Mouse (Mus musculus) cerebellum, adult 9-10 months (tissue): ENCODE data around the gene Vmn1r34.
"Not testable (repeated sequence)": the region's sequence is repeated elsewhere in the genome, so short reads cannot be mapped to it uniquely, and the experiment has no call there.

ENCODE experiments used
- DNase-seq: peaks from one replicate; pipeline ENCODE4 v3.0.0; 2022

Vmn1r34 gene

GRCm38 (mm10) chr6:66643779-66644178 lies at the start of gene Vmn1r34:
Gene Vmn1r34, minus strand, starts transcription at chr6:66643879.
- no peak for DNase-seq

GRCm38 (mm10) chr6:66685806-66686205 lies 42.1 kb upstream of the Vmn1r34 start, which contains the start of gene Vmn1r35:
Gene Vmn1r35, minus strand, starts transcription at chr6:66685906.
- no peak for DNase-seq

- not testable (repeated sequence) for DNase-seq
Observed at GRCm38 (mm10) chr6:66618182-66618581, 25.5 kb downstream of the Vmn1r34 start, which contains the start of gene Vmn1r33. Gene Vmn1r33, minus strand, starts transcription at chr6:66618282.

GRCm38 (mm10) chr6:66595804-66596203 lies 47.9 kb downstream of the Vmn1r34 start:
- no peak for DNase-seq
